ENCODE assay signal across 8 mouse cellular contexts in genomic region chr2:27758414-27759301, GRCm38 (mm10).
A peak's percentile ranks its signal among the peaks of the same experiment; 100 is the strongest.
DNase-seq lines count a peak whose midpoint lies in the region; ATAC-seq and TF ChIP-seq lines count a peak whose summit lies in the region.

No protein-coding gene starts in this region.

- H3K4me3 ChIP-seq in liver, postnatal 0 days (ENCODE audit: low read depth, low read length) = no peak overlapping the region

- H3K36me3 ChIP-seq in liver, postnatal 0 days (replicated peaks; ENCODE audit: insufficient read depth, low read length) = peaks cover 46% of the 10 kb centered on the region

- H3K9ac ChIP-seq in liver, postnatal 0 days (replicated peaks) = no peak overlapping the region

- no peak for TF ChIP-seq CTCF in Patski (IDR thresholded peaks at IDR 0.05)
- TF ChIP-seq CTCF in liver, postnatal 0 days (IDR thresholded peaks at IDR 0.05; ENCODE audit: low read depth) = no peak

- peak; percentile 69 for TF ChIP-seq EP300 in liver, postnatal 0 days (IDR thresholded peaks at IDR 0.05; ENCODE audit: low read depth)

- ATAC-seq in Patski = peak; percentile 52
- peak; percentile 56 to 83 for ATAC-seq in hematopoietic stem cell, adult 5-6 weeks (replicated peaks in 1 of 2; ENCODE audit: insufficient read depth in 1 of 2, low FRiP score in 2 of 2, low TSS enrichment in 1 of 2, low read depth in 1 of 2, poor library complexity in 2 of 2, severe bottlenecking in 2 of 2)
- peak; percentile 81 for ATAC-seq in liver, postnatal 0 days

- H3K4me2 ChIP-seq in liver, postnatal 0 days (ENCODE audit: low read depth, low read length) = peak overlapping the region; percentile 1; the same call in 1 of the 2 replicates

- in situ Hi-C loops in Patski (cut with MboI; ENCODE audit: low pct_unique_long_range_greater_than_20kb) = loop anchor here (25.0 kb wide), 2 partner anchors 429 to 654 kb away; partner anchors contain the start of gene Olfm1

- H3K9me3 ChIP-seq in liver, postnatal 0 days (ENCODE audit: low read length) = no peaks in the 10 kb centered on the region

- CTCF ChIA-PET in Patski (lab: Charles Lee) = interaction anchor here (0.5 to 3.4 kb wide), 3 partner anchors 79 to 206 kb away, joined by 3 to 19 read pairs (median 3); no protein-coding TSS in a partner anchor

- H3K27ac ChIP-seq in liver, postnatal 0 days (ENCODE audit: low read depth) = peak overlapping the region; percentile 68

- no peaks in the 10 kb centered on the region for H3K27me3 ChIP-seq in Patski
- H3K27me3 ChIP-seq in liver, postnatal 0 days (ENCODE audit: insufficient read depth, low read length) = no peaks in the 10 kb centered on the region

- WGBS in liver, postnatal 0 days (ENCODE audit: insufficient replicate concordance) = 22% methylated on average over 20 of the region's 20 CpGs

- peaks cover 22% of the 10 kb centered on the region for H3K4me1 ChIP-seq in liver, postnatal 0 days (ENCODE audit: insufficient read depth)

- DNase-seq in Patski (ENCODE audit: low read depth, low spot score) = peak; percentile 95
- DNase-seq in cerebellum, adult 9-11 months = peak; percentile 87
- peak; percentile 82 to 86 for DNase-seq in frontal cortex, postnatal 14 days (ENCODE audit: low spot score in 2 of 2)
- peak; percentile 86 to 98 for DNase-seq in layer of hippocampus, adult 8-10 months (ENCODE audit: low spot score in 2 of 2)
- peak; percentile 86 for DNase-seq in liver, postnatal 0 days
- peak; percentile 43 for DNase-seq in retina, postnatal 7 days (ENCODE audit: low read depth, low spot score)
- DNase-seq in thymus, postnatal 36 days = no peak

- POLR2A ChIA-PET in Patski (lab: Charles Lee) = no interaction called here

Comparison
In these comparisons a context has a peak if more than half of its experiments do, and no peak if none do; other contexts are left out.
1. DNase-seq: peak in Patski (single experiment), cerebellum, adult 9-11 months (single experiment), frontal cortex, postnatal 14 days (2 of 2), layer of hippocampus, adult 8-10 months (2 of 2), liver, postnatal 0 days (single experiment) and retina, postnatal 7 days (single experiment); none in thymus, postnatal 36 days (0 of 2).
2. Peak in every context shown above with its lines, with median percentiles within 50 percentile points of each other: ATAC-seq.